Mouse (Mus musculus): Measurements from ENCODE around the gene Slc22a17. TPM values are rescaled to one million over a fixed set of nuclear protein-coding genes. Genes with fewer than 3 reads are reported as not detected.

Gene Slc22a17
- polyA plus RNA-seq, 1 experiment from 2014 or later, result 110 TPM

DNA sequence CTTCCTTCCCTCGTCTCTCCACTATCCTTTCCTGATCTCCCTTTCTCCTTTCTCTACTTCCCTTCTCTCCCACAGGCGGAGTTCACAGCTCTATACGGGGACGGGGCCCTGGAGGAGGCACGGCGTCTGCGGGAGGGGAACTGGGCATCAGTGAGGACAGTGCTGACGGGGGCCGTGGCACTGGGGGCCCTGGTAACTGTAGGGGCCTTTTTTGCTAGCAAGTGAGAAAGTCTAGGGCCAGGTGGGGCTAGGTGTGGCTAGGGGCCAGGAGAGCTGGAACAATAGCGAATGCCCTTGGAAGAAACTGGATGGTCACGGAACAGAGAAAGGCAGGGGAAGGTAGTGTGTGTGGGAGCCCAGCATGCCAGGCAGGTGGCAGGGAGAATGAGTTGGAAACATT is 27.6 kb downstream of the Slc22a17 start:
- no peak overlapping the region for H3K4me3 ChIP-seq
- no peak for ATAC-seq (ENCODE audit: low FRiP score, low read depth)

DNA sequence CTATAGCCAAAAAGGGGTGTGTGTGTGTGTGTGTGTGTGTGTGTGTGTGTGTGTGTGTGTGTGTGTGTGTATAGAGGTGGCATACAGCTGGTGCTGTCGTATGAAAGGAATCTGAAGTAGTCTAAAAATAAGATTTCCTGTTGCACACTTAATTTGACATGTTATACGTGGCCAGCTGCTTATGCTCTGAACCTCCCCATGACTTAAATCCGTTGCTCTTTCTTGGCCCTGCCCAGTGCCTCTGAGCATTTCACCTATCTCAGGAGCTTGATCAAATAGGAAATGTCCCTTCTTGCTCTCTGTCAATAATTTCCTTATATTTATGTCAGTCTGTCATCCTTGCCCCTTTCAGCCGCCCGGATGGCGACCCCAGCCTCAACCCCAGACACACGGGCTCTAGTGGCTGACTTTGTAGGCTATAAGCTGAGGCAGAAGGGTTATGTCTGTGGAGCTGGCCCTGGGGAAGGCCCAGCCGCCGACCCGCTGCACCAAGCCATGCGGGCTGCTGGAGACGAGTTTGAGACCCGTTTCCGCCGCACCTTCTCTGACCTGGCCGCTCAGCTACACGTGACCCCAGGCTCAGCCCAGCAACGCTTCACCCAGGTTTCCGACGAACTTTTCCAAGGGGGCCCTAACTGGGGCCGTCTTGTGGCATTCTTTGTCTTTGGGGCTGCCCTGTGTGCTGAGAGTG is 28.8 kb downstream of the Slc22a17 start:
- peak overlapping the region; percentile 90 for H3K27ac ChIP-seq (replicated peaks)
- peak overlapping the region; percentile 80 for H3K9ac ChIP-seq (replicated peaks)
- H3K4me1 ChIP-seq, result peaks cover 24% of the 10 kb centered on the region
- H3K4me3 ChIP-seq, result peak overlapping the region; percentile 66
- 40% methylated on average over 21 of the region's 21 CpGs for WGBS
- peak overlapping the region; percentile 71 for H3K4me2 ChIP-seq (replicated peaks)
- no peaks in the 10 kb centered on the region for H3K9me3 ChIP-seq
- peaks cover 11% of the 10 kb centered on the region; the same call in 1 of the 2 replicates for H3K36me3 ChIP-seq
- ATAC-seq (ENCODE audit: low FRiP score, low read depth), result no peak
- H3K27me3 ChIP-seq, result 0 out of 2 replicates have a peak, but pooled peaks cover 4% of the 10 kb centered on the region

More for the DNA sequence above, 27.6 kb downstream of the Slc22a17 start:
- H3K27ac ChIP-seq (replicated peaks), result no peak overlapping the region
- 0 out of 2 replicates have a peak, but pooled peaks cover 4% of the 10 kb centered on the region for H3K27me3 ChIP-seq
- 92% methylated on average over 11 of the region's 11 CpGs for WGBS
- peaks cover 11% of the 10 kb centered on the region; the same call in 1 of the 2 replicates for H3K36me3 ChIP-seq
- H3K4me1 ChIP-seq, result peaks cover 24% of the 10 kb centered on the region
- peak overlapping the region; percentile 71; the same call in 1 of the 2 replicates for H3K4me2 ChIP-seq (replicated peaks)
- H3K9me3 ChIP-seq, result no peaks in the 10 kb centered on the region
- H3K9ac ChIP-seq (replicated peaks), result no peak overlapping the region

DNA sequence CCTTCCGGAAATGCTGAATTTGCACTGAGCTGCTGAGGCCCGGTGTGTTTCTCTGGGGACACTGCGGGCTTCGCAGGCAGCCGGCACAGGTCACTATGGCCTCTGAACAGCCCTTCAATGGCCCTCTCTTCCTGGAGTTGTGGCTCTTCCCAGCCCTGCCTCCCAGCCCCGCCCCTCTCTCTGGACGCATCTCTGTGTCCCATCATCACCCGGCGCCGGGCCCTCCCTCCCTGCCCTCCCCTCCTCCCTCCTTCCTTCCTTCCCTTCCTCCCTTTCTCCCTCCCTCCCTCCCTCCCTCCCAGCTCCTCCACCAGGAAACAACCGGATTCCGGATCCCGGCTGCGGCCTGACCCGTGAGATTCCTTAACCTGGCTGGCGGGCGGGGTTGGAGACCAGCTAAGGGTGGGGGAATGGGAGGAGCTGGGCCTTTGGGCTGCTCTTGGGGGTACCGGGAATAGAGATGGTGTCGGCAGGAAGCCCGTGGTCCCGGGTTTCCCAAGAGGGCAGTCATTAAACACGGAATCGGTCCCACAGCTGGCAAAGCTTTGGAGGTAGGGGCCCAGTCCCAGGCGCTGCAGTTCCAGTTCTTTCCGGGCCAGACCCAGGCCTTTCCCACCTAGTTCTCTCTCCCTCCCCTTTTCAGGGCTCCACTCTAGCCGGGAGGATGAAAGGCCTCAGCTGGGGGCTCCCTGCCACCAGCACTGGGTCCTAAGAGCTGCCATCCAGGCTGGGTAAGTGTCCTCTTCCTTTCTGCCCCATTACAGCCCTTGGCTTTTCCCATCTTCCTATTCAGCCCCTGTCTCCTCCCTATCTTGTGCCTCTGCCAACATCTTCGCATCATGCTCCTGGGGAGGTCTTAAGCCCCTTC is 29.5 kb downstream of the Slc22a17 start, which contains the start of the genes Bcl2l2 and Gm20521:
TSS of gene Bcl2l2 (plus strand) at position 224 of the 868 bp plus-strand sequence.
TSS of gene Gm20521 (plus strand) at position 288 of the 868 bp plus-strand sequence.
- Histone ChIP-seq H3K36me3 (peaks cover 11% of the 10 kb centered on the region; the same call in 1 of the 2 replicates), H3K27ac (replicated peaks) (peak within 1 kb of the TSS; percentile 90), H3K9me3 (no peaks in the 10 kb centered on the region), H3K9ac (replicated peaks) (peak within 1 kb of the TSS; percentile 80), H3K4me2 (replicated peaks) (peak within 1 kb of the TSS; percentile 71), H3K4me1 (peaks cover 24% of the 10 kb centered on the region), H3K4me3 (peak within 1 kb of the TSS; percentile 66), H3K27me3 (peaks cover 9% of the 10 kb centered on the region)
- under 1% methylated on average over 26 of the region's 27 CpGs for WGBS
- ATAC-seq (ENCODE audit: low FRiP score, low read depth), result peak; percentile 91

DNA sequence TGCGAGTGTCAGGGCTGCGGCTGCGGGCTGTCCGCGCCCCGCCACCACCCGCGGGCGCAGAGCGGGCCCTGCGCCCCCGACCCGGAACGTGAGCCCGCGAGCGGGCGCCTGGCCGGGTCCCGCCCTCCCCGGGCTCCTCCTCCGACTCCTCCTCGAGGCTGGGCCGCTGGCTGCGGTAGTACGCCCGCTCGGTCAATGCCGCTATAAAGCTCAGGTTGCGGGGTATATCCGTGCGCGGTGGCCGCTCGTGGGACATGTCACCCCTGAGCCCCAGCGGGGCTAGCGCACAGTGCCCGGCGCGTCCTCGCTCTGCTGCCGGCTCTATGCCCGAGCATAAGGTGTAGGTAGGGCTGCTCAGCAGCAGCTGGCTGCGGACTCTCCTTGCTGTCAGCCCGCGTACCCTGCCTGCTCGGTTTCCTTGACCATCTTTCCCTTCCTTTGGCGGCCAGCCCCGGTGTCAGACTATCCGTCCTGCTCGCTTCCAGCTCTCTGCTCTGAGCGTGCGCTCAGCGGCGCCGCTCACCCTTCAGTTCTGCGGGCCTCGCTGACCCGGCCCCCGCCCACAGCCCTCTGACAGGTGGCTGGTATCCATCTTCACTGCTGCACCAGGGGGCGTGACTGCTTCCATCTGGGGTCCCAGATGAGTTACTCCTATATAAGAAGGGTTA is 35.8 kb downstream of the Slc22a17 start, which contains the start of gene Ppp1r3e:
TSS of gene Ppp1r3e (minus strand) at position 503 of the 668 bp plus-strand sequence.
- under 1% methylated on average over 42 of the region's 61 CpGs for WGBS
- peak within 1 kb of the TSS; percentile 77 for H3K4me3 ChIP-seq
- H3K36me3 ChIP-seq, result no peaks in the 10 kb centered on the region
- H3K9ac ChIP-seq (replicated peaks), result peak within 1 kb of the TSS; percentile 76
- peak within 1 kb of the TSS; percentile 90 for H3K27ac ChIP-seq (replicated peaks)
- H3K27me3 ChIP-seq, result peaks cover 12% of the 10 kb centered on the region
- peaks cover 17% of the 10 kb centered on the region for H3K4me1 ChIP-seq
- H3K4me2 ChIP-seq (replicated peaks), result peak within 1 kb of the TSS; percentile 99
- no peaks in the 10 kb centered on the region for H3K9me3 ChIP-seq
- peak; percentile 72 for ATAC-seq (ENCODE audit: low FRiP score, low read depth)

DNA sequence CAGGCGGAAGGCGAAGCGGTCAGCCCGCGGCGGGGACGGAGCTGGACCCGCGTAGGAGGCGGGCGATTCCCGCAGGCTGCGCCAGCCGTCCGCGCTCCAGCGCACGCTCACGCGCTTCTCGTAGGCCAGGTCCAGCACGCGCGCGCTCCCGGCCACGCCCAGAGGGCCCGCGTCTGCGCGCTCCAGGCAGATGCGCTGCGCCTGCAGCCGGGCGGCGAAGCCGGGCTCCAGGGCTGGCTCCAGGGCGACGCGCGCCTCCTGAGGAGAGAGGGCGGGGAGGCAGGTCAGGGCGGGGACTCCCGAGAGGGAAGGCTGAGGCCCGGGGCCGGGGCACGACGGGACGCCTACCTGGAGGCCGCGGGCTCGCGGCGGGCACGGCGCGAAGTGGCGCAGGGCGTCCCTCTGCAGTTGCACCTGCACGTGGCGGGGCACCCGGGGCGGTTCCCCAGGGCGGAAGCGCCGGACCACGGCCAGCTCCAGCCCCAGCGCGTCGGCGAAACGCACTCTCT is 36.3 kb downstream of the Slc22a17 start:
- Histone ChIP-seq H3K9me3 (no peaks in the 10 kb centered on the region), H3K4me1 (peaks cover 17% of the 10 kb centered on the region), H3K27me3 (peaks cover 12% of the 10 kb centered on the region), H3K4me2 (replicated peaks) (peak overlapping the region; percentile 99), H3K36me3 (no peaks in the 10 kb centered on the region), H3K9ac (replicated peaks) (peak overlapping the region; percentile 76), H3K4me3 (peak overlapping the region; percentile 77), H3K27ac (replicated peaks) (peak overlapping the region; percentile 90)
- WGBS, result under 1% methylated on average over 50 of the region's 72 CpGs
- ATAC-seq (ENCODE audit: low FRiP score, low read depth), result peak; percentile 90

DNA sequence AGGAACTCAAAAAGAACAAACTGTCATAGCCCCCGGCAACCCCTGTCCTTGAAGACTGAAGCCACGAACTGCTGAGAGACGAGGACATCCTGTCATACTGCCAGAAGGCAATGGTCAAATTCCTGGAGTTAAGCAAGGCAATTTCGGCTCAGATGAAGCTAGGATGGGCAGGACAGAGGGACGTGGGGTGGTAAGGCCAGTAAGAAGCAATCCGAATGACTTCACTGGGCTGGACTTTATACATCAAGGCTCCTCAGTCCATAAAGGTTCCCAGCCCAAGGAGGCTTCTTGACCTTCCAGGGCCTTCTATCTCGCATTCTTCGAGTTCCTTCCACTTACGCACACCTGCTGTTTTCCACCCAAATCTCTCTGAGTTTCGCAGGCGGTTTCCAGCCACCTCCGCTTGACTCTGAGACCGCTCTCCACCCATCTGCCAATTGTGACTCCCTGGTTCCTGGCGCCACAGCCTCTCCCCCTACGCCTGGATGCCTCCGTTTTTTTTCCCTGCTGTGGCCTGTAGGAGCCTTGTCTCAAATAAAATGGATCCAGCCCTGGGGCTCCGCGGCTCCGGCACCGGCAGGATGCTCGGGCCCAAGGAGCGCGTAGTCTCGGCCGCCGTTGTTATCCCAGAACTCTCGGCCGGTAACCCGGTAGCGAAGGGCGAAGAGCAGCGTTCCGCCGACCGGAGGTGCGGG is 36.9 kb downstream of the Slc22a17 start:
- Histone ChIP-seq H3K9ac (replicated peaks) (peak overlapping the region; percentile 76), H3K4me3 (peak overlapping the region; percentile 77), H3K36me3 (no peaks in the 10 kb centered on the region), H3K9me3 (no peaks in the 10 kb centered on the region), H3K4me1 (peaks cover 17% of the 10 kb centered on the region), H3K27ac (replicated peaks) (peak overlapping the region; percentile 90), H3K4me2 (replicated peaks) (peak overlapping the region; percentile 99), H3K27me3 (peaks cover 8% of the 10 kb centered on the region)
- peak; percentile 51 for ATAC-seq (ENCODE audit: low FRiP score, low read depth)
- 4% methylated on average over 36 of the region's 36 CpGs for WGBS

DNA sequence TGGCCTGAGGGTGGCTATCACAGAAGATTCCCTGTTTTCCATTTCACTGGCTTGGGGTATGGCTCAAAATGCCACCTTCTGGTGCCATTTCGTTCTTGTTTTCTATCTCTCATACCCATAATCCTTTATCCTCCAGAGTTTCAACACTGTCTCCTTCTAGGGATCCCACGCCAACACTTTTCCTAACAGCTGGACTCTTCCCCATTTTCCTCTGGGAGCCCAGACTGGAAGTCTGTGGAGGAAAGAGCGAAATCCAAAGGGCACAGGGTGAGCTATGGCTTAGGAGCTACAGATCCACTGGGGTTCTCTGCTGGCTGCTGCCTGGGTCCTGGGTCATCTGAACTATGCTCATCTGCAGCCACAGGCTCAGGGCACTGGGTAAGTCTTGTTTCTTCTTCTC is 38.8 kb downstream of the Slc22a17 start:
- Histone ChIP-seq H3K9ac (replicated peaks) (no peak overlapping the region), H3K4me3 (no peak overlapping the region), H3K4me1 (peaks cover 17% of the 10 kb centered on the region), H3K4me2 (replicated peaks) (no peak overlapping the region), H3K36me3 (no peaks in the 10 kb centered on the region), H3K27me3 (peaks cover 8% of the 10 kb centered on the region), H3K9me3 (no peaks in the 10 kb centered on the region), H3K27ac (replicated peaks) (no peak overlapping the region)
- 90% methylated on average over 3 of the region's 3 CpGs for WGBS
- no peak for ATAC-seq (ENCODE audit: low FRiP score, low read depth)

DNA sequence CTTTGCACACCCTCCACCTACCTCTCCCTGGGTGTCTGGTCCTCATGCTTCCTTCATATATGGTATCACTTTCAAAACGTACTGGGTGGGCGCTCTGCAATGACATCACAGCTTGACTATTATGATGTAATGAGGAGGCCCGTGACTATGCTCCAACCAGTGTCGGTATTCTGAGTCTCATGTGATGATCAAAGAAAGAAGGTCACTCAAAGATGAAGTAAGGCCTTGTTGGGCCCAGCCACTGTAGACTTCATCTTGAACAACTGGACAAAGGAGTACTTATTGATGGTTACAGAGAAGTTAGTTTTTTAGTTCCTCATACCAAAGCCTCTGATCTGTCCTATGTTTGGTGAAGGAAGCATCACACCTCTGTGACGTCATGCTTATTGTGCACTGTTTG is 42.1 kb downstream of the Slc22a17 start, which contains the start of gene Homez:
TSS of gene Homez (minus strand) at position 101 of the 400 bp plus-strand sequence.
- Histone ChIP-seq H3K9ac (replicated peaks) (no peak within 1 kb of the TSS), H3K4me3 (no peak within 1 kb of the TSS), H3K4me1 (peaks cover 7% of the 10 kb centered on the region), H3K9me3 (no peaks in the 10 kb centered on the region), H3K27me3 (no peaks in the 10 kb centered on the region), H3K4me2 (replicated peaks) (no peak within 1 kb of the TSS), H3K27ac (replicated peaks) (no peak within 1 kb of the TSS), H3K36me3 (no peaks in the 10 kb centered on the region)
- no peak for ATAC-seq (ENCODE audit: low FRiP score, low read depth)
- WGBS, result 87% methylated on average over 5 of the region's 5 CpGs

DNA sequence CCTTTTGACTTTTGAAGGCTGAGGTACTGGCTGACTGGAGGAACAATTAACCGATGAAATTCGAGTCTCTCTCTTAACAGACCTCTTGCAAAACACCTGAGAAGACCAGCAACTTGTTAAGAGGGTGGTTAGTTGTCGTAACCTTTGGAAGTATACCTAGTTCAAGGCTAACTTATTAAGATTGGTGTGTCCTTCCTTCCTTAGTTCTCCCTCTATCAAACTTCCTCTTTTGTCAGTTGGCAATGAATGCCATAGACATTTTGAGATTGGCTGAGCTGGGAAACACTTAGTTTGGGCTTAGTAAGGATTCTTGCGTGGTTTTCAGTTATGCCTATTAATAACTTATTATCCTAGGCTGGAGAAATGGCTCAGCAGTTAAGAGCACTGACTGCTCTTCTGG is 44.9 kb downstream of the Slc22a17 start:
- peaks cover 7% of the 10 kb centered on the region for H3K4me1 ChIP-seq
- H3K9me3 ChIP-seq, result no peaks in the 10 kb centered on the region
- no peaks in the 10 kb centered on the region; the same call in 1 of the 2 replicates for H3K27me3 ChIP-seq
- H3K4me2 ChIP-seq (replicated peaks), result no peak overlapping the region
- no peak overlapping the region for H3K9ac ChIP-seq (replicated peaks)
- 92% methylated on average over 4 of the region's 4 CpGs for WGBS
- H3K27ac ChIP-seq (replicated peaks), result no peak overlapping the region
- no peaks in the 10 kb centered on the region for H3K36me3 ChIP-seq
- H3K4me3 ChIP-seq, result no peak overlapping the region
- no peak for ATAC-seq (ENCODE audit: low FRiP score, low read depth)

DNA sequence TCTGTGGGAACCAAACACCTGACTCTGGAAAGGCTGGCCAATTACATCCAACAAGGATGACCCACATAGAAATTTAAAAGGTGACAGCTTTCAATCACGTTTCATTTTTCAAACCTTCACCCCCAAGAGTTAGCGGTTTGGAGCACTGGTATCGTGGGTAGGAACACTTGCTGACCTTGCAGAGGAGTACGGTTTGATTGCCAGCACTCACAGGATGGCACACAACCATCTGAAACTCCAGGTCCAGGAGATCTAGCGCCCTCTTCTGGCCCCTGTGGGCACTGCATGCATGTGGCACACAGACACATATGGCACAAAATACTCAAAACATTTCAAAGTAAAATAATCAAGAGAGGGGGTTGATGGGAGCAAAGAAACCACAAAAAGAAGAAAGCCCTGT is 46.0 kb downstream of the Slc22a17 start:
- Histone ChIP-seq H3K9ac (replicated peaks) (no peak overlapping the region), H3K9me3 (no peaks in the 10 kb centered on the region), H3K36me3 (no peaks in the 10 kb centered on the region), H3K4me1 (peaks cover 13% of the 10 kb centered on the region), H3K27ac (replicated peaks) (no peak overlapping the region), H3K27me3 (no peaks in the 10 kb centered on the region; the same call in 1 of the 2 replicates), H3K4me2 (replicated peaks) (no peak overlapping the region), H3K4me3 (no peak overlapping the region)
- ATAC-seq (ENCODE audit: low FRiP score, low read depth), result no peak
- 61% methylated on average over 5 of the region's 5 CpGs for WGBS

DNA sequence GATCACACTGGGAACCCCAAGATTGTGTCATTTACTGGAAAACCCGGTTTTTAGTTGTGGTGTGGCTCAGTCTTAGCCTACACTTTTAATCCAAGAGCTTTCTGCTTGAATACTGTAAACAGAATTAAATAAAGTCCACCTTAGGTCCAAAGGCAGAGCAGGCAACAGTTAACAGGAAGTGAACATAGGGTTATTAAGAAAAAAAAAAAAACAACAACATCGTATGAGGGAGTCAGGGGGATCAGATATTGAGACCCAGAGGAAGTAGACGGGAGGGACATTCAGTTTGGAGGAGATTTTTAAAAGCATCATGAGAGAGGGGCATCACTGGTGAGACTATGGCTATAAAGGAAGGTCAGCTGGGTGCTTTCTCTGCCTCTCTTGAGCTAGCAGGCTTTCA is 46.7 kb downstream of the Slc22a17 start:
- H3K36me3 ChIP-seq, result no peaks in the 10 kb centered on the region
- no peak for ATAC-seq (ENCODE audit: low FRiP score, low read depth)
- WGBS, result 78% methylated on average over 3 of the region's 3 CpGs

More for the DNA sequence above, 46.7 kb downstream of the Slc22a17 start:
- Histone ChIP-seq H3K9ac (replicated peaks) (no peak overlapping the region), H3K27ac (replicated peaks) (no peak overlapping the region), H3K27me3 (no peaks in the 10 kb centered on the region; the same call in 1 of the 2 replicates), H3K4me2 (replicated peaks) (no peak overlapping the region), H3K4me3 (no peak overlapping the region), H3K9me3 (no peaks in the 10 kb centered on the region), H3K4me1 (peaks cover 14% of the 10 kb centered on the region)

All from midbrain, embryonic 12.5 days (tissue).